Mouse (Mus musculus): Measurements from ENCODE around the gene Hinfp.

- TF ChIP-seq CTCF (IDR thresholded peaks at IDR 0.05; ENCODE audit: low read depth, low read length) (no peak), TAL1 (conservative IDR thresholded peaks at IDR 0.05; ENCODE audit: low read depth, low read length) (no peak), GATA1 (IDR thresholded peaks at IDR 0.05; ENCODE audit: borderline replicate concordance, low read length) (no peak)
These were observed 52.0 kb downstream of the Hinfp start for GRCm38 (mm10) chr9:44253441-44253840.

Data from G1E (cell line).